Mouse (Mus musculus): ENCODE data around the gene Car5a.

The Car5a gene

DNA sequence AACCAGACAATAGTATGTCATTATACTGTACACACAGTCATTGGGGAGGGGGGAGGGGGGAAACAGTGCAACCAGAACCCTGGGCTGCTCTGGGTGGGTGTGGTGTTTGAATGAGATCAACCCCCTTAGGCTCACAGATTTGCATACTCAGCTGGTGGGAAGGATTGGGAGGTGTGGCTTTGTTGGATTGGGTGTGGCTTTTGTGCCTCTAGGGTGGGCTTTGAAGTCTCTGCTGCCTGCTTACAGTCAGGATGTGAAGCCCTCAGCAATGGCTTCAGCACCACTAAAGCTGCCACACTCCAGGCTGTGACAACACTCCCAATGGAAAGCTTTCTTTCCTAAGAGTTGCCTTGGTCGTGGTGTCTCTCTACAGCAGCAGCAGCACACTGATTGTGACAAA, 57.2 kb downstream of the Car5a start:
- in situ Hi-C loops (cut with MseI, MboI), result no loop called here

DNA sequence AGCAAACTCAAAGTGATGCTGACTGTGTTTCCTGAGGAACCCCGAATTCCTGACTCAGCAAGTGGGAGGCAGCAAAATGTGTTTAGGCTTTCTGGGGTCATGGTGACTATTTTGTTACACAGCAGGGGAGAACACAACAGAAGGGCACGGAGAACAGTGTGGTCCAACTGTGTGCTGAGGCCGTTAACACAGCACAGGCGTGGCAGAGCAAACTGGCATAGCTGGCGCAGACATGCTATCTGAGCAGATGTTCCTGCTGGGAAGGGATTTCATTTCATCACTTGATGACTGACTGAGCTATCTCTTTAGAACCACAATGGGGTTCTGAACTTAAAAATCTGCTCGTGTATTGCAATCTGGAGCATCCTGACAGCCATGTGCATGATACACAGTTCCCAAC, 59.3 kb downstream of the Car5a start:
- in situ Hi-C loops (cut with MseI, MboI), result no loop called here

- in situ Hi-C loops (cut with MseI, MboI), result no loop called here
Measured at GRCm38 (mm10) chr8:121885001-121885400, 59.7 kb downstream of the Car5a start.

- in situ Hi-C loops (cut with MseI, MboI), result no loop called here
Measured at GRCm38 (mm10) chr8:121884181-121884580, 60.5 kb downstream of the Car5a start.

DNA sequence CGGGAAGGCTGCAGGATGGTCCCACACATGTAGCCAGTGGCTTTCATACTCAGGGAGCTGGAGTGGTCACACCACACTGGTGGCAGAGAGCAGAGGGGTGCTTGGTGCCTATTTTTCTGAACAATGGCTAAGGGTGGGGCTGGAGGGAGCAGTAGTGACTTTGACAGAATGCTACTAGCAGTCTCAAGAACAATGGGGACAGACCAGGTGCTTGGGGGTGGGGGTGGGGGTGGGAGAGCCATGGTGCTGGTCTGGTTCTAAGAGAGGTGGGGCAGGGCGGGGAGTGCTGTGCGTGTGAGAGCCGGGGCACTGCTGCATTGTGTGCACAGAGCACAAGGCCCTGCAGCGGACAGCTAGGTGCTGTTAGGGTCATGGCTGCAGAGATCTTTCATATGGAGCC, 62.8 kb downstream of the Car5a start:
- in situ Hi-C loops (cut with MseI, MboI), result no loop called here

- in situ Hi-C loops (cut with MseI, MboI), result no loop called here
Measured at GRCm38 (mm10) chr8:121880818-121881217, 63.9 kb downstream of the Car5a start.

GRCm38 (mm10) chr8:121879712-121880111, 65.0 kb downstream of the Car5a start:
- in situ Hi-C loops (cut with MseI, MboI), result no loop called here

- in situ Hi-C loops (cut with MseI, MboI), result no loop called here
Measured at GRCm38 (mm10) chr8:121877828-121878480, 66.8 kb downstream of the Car5a start.

DNA sequence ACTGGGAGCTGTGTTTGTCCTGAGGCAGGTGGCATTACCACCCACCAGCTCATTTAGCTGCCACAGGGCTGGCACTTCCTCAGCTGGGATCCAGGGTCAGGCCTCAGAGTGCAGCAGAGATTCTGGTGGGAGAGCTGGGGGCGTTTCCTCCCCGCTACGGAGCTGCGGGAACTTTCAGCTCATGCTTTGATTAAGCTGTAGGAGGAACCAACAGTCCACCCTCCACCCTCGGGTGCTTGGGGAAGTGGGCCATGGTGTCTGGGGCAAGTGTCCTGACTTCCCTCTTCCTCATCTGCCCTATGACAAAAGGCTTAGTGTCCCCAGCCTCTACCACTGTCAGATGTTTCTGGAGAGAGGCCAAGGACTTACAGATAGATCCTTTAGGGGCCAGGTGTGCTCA, 67.5 kb downstream of the Car5a start:
- in situ Hi-C loops (cut with MseI, MboI), result no loop called here

DNA sequence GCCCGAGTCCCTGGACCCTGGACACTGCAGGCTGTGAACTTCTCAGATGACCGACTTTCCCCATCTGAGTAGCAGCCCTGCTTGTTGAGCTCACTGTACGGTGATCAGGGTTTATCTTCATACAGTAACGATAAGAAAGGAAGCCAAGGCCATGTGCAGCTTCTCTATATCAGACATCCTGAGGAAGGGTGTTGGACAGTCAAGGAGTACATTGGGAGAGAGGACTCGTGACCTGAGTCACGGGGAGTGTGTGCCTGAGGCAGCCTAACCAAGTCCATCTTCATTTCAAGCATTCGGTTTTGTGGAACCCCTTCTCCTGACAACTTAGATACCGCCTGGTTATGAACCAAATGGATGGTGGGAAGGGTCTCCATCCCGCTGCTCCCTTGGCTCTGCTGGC, 69.2 kb downstream of the Car5a start:
- in situ Hi-C loops (cut with MseI, MboI), result no loop called here

DNA sequence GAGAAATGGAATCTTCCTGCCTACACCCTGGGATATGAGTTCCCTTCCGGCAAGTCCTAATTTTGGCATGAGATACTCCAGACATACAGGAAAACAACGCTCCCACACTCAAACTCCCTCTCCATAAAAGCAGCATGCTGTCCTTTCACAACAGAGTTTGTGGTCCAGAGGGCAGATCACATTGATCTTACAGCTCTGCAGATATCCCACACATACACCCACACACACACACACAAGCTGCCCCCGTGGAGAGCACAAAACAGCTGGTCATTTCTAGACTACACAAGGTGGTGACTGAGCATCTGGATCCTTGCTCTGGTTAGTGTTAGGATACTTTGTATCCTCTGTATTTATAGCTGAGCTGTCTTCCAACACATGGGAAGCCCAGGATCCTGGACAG, 69.7 kb downstream of the Car5a start:
- in situ Hi-C loops (cut with MseI, MboI), result no loop called here

DNA sequence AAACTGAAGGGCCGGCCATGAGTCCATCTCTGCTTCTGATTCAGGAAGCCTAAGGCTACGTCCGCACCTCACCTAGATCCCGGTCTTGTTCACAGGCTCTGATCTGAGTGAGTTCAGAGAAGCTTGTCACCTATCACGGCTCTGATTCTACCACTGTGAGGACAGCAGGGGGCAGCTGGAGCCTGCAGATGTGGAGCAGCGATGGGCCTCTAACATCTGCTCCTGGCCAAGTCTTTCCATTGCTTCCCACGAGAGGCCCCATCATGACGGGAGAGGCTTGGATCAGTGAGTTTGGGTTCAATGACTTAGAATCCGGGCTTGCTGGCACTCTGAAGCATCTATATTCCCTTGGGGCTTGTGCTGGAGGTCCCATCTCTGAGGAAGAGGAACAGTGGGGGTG, 70.7 kb downstream of the Car5a start:
- in situ Hi-C loops (cut with MseI, MboI), result no loop called here

DNA sequence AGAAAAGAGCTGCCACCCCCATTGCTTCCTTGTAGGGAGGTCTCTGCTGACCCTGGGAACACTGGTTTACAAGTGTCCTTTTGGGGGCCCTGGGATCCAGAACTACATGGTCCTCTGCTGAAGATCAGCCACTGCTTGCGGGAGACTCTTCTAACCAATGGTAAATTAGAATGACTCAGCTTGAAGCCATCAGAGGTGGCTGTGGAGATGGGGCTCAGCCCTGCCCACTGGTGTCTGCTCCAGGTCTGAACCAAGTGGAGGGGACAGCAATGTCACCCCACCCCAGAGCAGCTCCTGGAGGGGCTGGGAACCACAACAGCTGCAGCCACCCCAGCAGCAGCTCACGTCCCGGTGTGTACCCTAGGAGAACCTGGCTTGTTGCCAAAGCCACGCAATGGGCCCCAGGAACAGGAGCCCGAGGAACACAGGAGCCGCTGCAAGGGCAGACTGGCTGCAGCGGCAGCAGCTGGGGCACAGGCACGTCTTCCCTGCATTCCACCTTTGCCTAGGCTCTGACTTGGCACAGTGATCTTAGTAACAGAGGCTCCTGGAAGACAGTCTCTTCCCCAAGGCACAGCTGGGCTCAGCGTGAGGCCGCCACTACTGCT, 72.8 kb downstream of the Car5a start:
- in situ Hi-C loops (cut with MseI, MboI), result no loop called here

DNA sequence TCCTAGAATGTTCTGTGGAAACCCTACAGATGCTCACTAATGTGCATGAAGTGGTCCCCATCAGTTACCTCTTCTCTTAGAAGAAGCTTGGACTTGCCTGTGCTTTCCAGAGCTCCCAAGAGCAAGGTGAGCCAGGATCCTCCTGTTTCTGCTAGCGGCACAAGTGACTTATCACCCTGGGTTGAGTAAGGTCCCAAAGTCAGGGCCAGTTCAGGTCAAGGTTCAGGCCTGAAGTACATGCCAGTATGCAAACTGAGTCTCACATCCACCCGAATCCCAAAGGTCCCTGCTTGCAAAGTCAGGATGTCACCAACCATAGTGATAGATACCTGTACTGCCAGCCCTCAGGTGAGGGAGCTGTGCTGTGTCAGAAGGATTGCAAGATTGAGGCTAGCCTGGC, 74.5 kb downstream of the Car5a start:
- in situ Hi-C loops (cut with MseI, MboI), result no loop called here

GRCm38 (mm10) chr8:121868896-121869295, 75.8 kb downstream of the Car5a start:
- in situ Hi-C loops (cut with MseI, MboI), result no loop called here

DNA sequence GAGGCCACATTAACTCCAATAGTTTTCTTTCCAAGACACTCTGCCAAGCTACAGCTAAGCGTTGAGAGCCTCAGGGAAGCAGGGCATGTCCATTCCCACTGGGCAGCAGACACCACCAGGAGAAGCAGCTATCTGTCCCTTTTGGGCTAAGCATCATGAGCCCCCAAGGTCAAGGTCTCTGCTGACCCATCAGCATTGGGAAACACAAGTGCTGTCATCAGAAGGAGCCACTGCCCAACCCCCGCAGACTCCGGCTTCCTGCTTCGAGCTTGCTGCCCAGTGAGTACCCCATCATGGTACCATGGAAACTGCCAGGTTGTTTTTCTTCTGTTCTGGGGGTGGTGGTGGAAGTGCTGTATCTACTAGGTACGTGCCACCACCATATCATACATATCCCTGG, 76.5 kb downstream of the Car5a start:
- in situ Hi-C loops (cut with MseI, MboI), result no loop called here

Data from mouse trophoblast stem cell (cell line).